Mouse (Mus musculus) MEL (cell line): Measurements from ENCODE around the gene Olfr1239. TPM values are rescaled to one million over a fixed set of nuclear protein-coding genes. Genes with fewer than 3 reads are reported as not detected.

Experiments
- DNase-seq: peaks from one replicate; pipeline ENCODE4 v3.0.0; 2011; ENCODE audit warnings: low read depth, low spot score
- H3K27ac ChIP-seq: 2 replicates; pipeline ENCODE4 v1.5.1; 2012; ENCODE audit warnings: low read depth, mild to moderate bottlenecking, control low read depth, low read length, moderate library complexity; ENCODE audit not compliant: control insufficient read depth
- H3K27me3 ChIP-seq, 2 experiments: fragments of 150-350 bp in 1 of 2; sonication (generic) in 1 of 2; 2 replicates each; pipeline ENCODE4 v1.6.1; 2012; ENCODE audit warnings: low read length in 2 of 2, mild to moderate bottlenecking in 2 of 2, improper control_type of control experiment in 1 of 2, moderate library complexity in 1 of 2; ENCODE audit not compliant: insufficient read depth in 2 of 2, control insufficient read depth in 1 of 2
- H3K36me3 ChIP-seq, 2 experiments: 2 replicates each; pipeline ENCODE4 v1.6.1; 2012 to 2014; ENCODE audit warnings: low read length in 2 of 2, improper control_type of control experiment in 1 of 2, inconsistent platforms in 1 of 2, mild to moderate bottlenecking in 1 of 2; ENCODE audit not compliant: insufficient read depth in 2 of 2, control insufficient read depth in 1 of 2
- H3K4me1 ChIP-seq, 2 experiments: fragments of 150-350 bp in 1 of 2; sonication (generic) in 1 of 2; 2 replicates each; pipeline ENCODE4 v1.6.1; 2012; ENCODE audit warnings: low read length in 2 of 2, improper control_type of control experiment in 1 of 2, mild to moderate bottlenecking in 1 of 2; ENCODE audit not compliant: insufficient read depth in 2 of 2, control insufficient read depth in 1 of 2
- H3K4me3 ChIP-seq, 2 experiments: fragments of 150-350 bp in 1 of 2; sonication (generic) in 1 of 2; 2 replicates each; pipeline ENCODE4 v1.5.1; 2012; ENCODE audit warnings: low read depth in 2 of 2, low read length in 2 of 2, mild to moderate bottlenecking in 2 of 2, moderate library complexity in 2 of 2, control low read depth in 1 of 2, improper control_type of control experiment in 1 of 2; ENCODE audit not compliant: control insufficient read depth in 1 of 2, insufficient read depth in 1 of 2
- H3K79me2 ChIP-seq: 2 replicates; pipeline ENCODE4 v1.6.1; 2012; ENCODE audit warnings: mild to moderate bottlenecking, low read length, moderate library complexity; ENCODE audit not compliant: control insufficient read depth, poor library complexity, insufficient read depth
- H3K9ac ChIP-seq: 2 replicates; pipeline ENCODE4 v1.6.1; 2012; ENCODE audit warnings: low read depth, mild to moderate bottlenecking, control low read depth, low read length, moderate library complexity; ENCODE audit not compliant: control insufficient read depth, poor library complexity, severe bottlenecking
- H3K9me3 ChIP-seq: fragments of 150-350 bp; sonication (generic); replicated peaks from 2 replicates; pipeline ENCODE4 v1.6.1; 2012; ENCODE audit warnings: mild to moderate bottlenecking, low read length, improper control_type of control experiment, moderate library complexity; ENCODE audit not compliant: insufficient read depth
- JUND ChIP-seq: IDR thresholded peaks from 2 replicates; pipeline ENCODE4 v1.6.1; 2011; ENCODE audit warnings: low read depth, mild to moderate bottlenecking, improper control_type of control experiment, low read length
- ZC3H11A ChIP-seq: IDR thresholded peaks from 2 replicates; pipeline ENCODE4 v1.6.1; 2012; ENCODE audit warnings: low read depth, mild to moderate bottlenecking, inconsistent platforms, low read length, improper control_type of control experiment
- polyA plus RNA-seq, 2 experiments: library from polyadenylated mRNA; stranded (reverse) in 1 of 2; unstranded in 1 of 2; fragments of >175 nt in 1 of 2; fragments of >200 nt in 1 of 2; gene quantifications; 2 replicates each; pipeline versions ENCODE4 v1.2.1 to v1.2.4; 2012; ENCODE audit warnings: low replicate concordance in 2 of 2, low read depth in 1 of 2; ENCODE audit not compliant: insufficient read length in 2 of 2, insufficient read depth in 1 of 2, missing spikeins in 1 of 2
- total RNA-seq: library from RNA; depleted of rRNA; stranded (reverse); fragments of 300-350 nt; gene quantifications from 2 replicates; pipeline ENCODE4 v1.2.3, GENCODE M21; 2012; rRNA removed

Olfr1239 gene
- total and polyA plus RNA-seq, 3 experiments = not detected

DNA sequence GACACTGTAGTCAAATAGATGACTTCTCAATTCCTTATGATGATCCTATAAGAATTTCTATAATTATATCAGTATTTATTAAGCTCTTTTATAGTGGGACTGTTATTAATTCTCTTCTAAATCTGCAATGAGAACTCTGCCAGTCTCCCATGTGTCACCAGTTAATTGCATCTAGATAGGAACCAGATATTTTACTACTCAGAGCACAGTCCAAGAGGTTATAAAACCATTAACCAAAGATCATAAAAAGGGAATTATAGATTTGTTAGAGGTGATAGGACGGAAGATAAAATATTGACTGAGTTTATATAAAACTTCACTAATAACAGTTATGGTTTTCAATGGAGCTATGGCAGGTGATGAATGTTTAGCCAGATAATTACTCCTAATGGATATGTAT is 19.3 kb downstream of the Olfr1239 start:
- Histone ChIP-seq H3K79me2 (no peaks in the 10 kb centered on the region), H3K9ac (no peak overlapping the region), H3K36me3 (no peaks in the 10 kb centered on the region), H3K27me3 (no peaks in the 10 kb centered on the region), H3K27ac (no peak overlapping the region)
- no peak for DNase-seq
- TF ChIP-seq JUND (no peak), ZC3H11A (no peak)
- TF ChIP-seq, all 39 proteins: peak for 0
- Histone ChIP-seq H3K4me1 (no peaks in the 10 kb centered on the region), H3K9me3 (no peaks in the 10 kb centered on the region), H3K4me3 (no peak overlapping the region)

Other genes starting within 250 kb of the Olfr1239 start
- not detected in 2 replicates for gene Olfr1225, start 245.7 kb downstream of the Olfr1239 start, total RNA-seq
- not detected for gene Olfr1225, start 245.7 kb downstream of the Olfr1239 start, polyA plus RNA-seq
- not detected in 2 replicates for gene Olfr1226, start 220.4 kb downstream of the Olfr1239 start, total RNA-seq
- not detected for gene Olfr1226, start 220.4 kb downstream of the Olfr1239 start, polyA plus RNA-seq
- not detected in 2 replicates for gene Olfr1228, start 166.3 kb downstream of the Olfr1239 start, total RNA-seq
- gene Olfr1228, start 166.3 kb downstream of the Olfr1239 start, polyA plus RNA-seq = not detected
- not detected in 2 replicates for gene Olfr1229, start 132.4 kb downstream of the Olfr1239 start, total RNA-seq
- not detected for gene Olfr1229, start 132.4 kb downstream of the Olfr1239 start, polyA plus RNA-seq
- gene Olfr1230, start 123.1 kb downstream of the Olfr1239 start, total RNA-seq = not detected in 2 replicates
- gene Olfr1230, start 123.1 kb downstream of the Olfr1239 start, polyA plus RNA-seq = not detected
- not detected in 2 replicates for gene Olfr1231, start 113.3 kb downstream of the Olfr1239 start, total RNA-seq
- not detected for gene Olfr1231, start 113.3 kb downstream of the Olfr1239 start, polyA plus RNA-seq
- gene Olfr1232, start 90.7 kb downstream of the Olfr1239 start, total RNA-seq = not detected in 2 replicates
- not detected for gene Olfr1232, start 90.7 kb downstream of the Olfr1239 start, polyA plus RNA-seq
- gene Olfr1233, start 78.0 kb downstream of the Olfr1239 start, total RNA-seq = not detected in 2 replicates
- gene Olfr1233, start 78.0 kb downstream of the Olfr1239 start, polyA plus RNA-seq = not detected
- not detected in 2 replicates for gene Olfr1234, start 55.5 kb downstream of the Olfr1239 start, total RNA-seq
- not detected for gene Olfr1234, start 55.5 kb downstream of the Olfr1239 start, polyA plus RNA-seq
- gene Olfr1238, start 10.7 kb downstream of the Olfr1239 start, total RNA-seq = not detected in 2 replicates
- gene Olfr1238, start 10.7 kb downstream of the Olfr1239 start, polyA plus RNA-seq = under 1 TPM in 1 of 2 experiments, not detected in 1; 0.01 TPM
- not detected in 2 replicates for gene Olfr1240, start 22.6 kb upstream of the Olfr1239 start, total RNA-seq
- not detected for gene Olfr1240, start 22.6 kb upstream of the Olfr1239 start, polyA plus RNA-seq
- gene Olfr1241, start 66.7 kb upstream of the Olfr1239 start, total RNA-seq = not detected in 2 replicates
- gene Olfr1241, start 66.7 kb upstream of the Olfr1239 start, polyA plus RNA-seq = not detected
- not detected in 2 replicates for gene Olfr1242, start 77.9 kb upstream of the Olfr1239 start, total RNA-seq
- gene Olfr1242, start 77.9 kb upstream of the Olfr1239 start, polyA plus RNA-seq = not detected
- not detected in 2 replicates for gene Olfr1243, start 111.1 kb upstream of the Olfr1239 start, total RNA-seq
- gene Olfr1243, start 111.1 kb upstream of the Olfr1239 start, polyA plus RNA-seq = not detected
- gene Olfr1245, start 158.0 kb upstream of the Olfr1239 start, total RNA-seq = not detected in 2 replicates
- gene Olfr1245, start 158.0 kb upstream of the Olfr1239 start, polyA plus RNA-seq = not detected
- not detected in 2 replicates for gene Olfr1246, start 172.8 kb upstream of the Olfr1239 start, total RNA-seq
- not detected for gene Olfr1246, start 172.8 kb upstream of the Olfr1239 start, polyA plus RNA-seq
- gene Olfr1247, start 193.7 kb upstream of the Olfr1239 start, total RNA-seq = not detected in 2 replicates
- gene Olfr1247, start 193.7 kb upstream of the Olfr1239 start, polyA plus RNA-seq = not detected
- gene Olfr1248, start 197.8 kb upstream of the Olfr1239 start, total RNA-seq = not detected in 2 replicates
- gene Olfr1248, start 197.8 kb upstream of the Olfr1239 start, polyA plus RNA-seq = not detected
- not detected in 2 replicates for gene Olfr1249, start 214.6 kb upstream of the Olfr1239 start, total RNA-seq
- gene Olfr1249, start 214.6 kb upstream of the Olfr1239 start, polyA plus RNA-seq = not detected
- gene Olfr1250, start 241.1 kb upstream of the Olfr1239 start, total RNA-seq = not detected in 2 replicates
- not detected for gene Olfr1250, start 241.1 kb upstream of the Olfr1239 start, polyA plus RNA-seq